Mouse (Mus musculus) heart, embryonic 16.5 days (tissue): ENCODE measurements at regions not wholly inside any gene's neighbourhood (a gene's known extent, or its start where the extent isn't known, plus 50 kb on each side); places are given as distances from the start of the nearest gene placed in this dataset.

ENCODE experiments used
- ATAC-seq: fragments of 200-750 bp; cut with Nextera tagmentation; replicated peaks from 2 replicates; pipeline ENCODE4 v1.8.0; 2017; ENCODE audit warnings: moderate number of reproducible peaks; ENCODE audit not compliant: insufficient read depth, low FRiP score; ENCODE audit errors: extremely low read depth
- H3K27ac ChIP-seq: fragments of 300-500 bp; sonication (generic); 2 replicates; pipeline ENCODE4 v1.5.1; 2014; ENCODE audit warnings: mild to moderate bottlenecking, low read length, control low read depth, moderate library complexity
- H3K27me3 ChIP-seq: fragments of 300-500 bp; sonication (generic); 2 replicates; pipeline ENCODE4 v1.6.1; 2014; ENCODE audit warnings: low read length, mixed read lengths; ENCODE audit not compliant: control insufficient read depth, insufficient read depth
- H3K36me3 ChIP-seq: fragments of 300-500 bp; sonication (generic); 2 replicates; pipeline ENCODE4 v1.6.1; 2014; ENCODE audit not compliant: control insufficient read depth, insufficient read depth
- H3K4me1 ChIP-seq: fragments of 300-500 bp; sonication (generic); 2 replicates; pipeline ENCODE4 v1.6.1; 2014; ENCODE audit warnings: low read length, mixed read lengths; ENCODE audit not compliant: control insufficient read depth, insufficient read depth
- H3K4me2 ChIP-seq: fragments of 300-500 bp; sonication (generic); 2 replicates; pipeline ENCODE4 v1.6.1; 2014; ENCODE audit warnings: low read depth, mild to moderate bottlenecking, control low read depth, low read length
- H3K4me3 ChIP-seq: fragments of 300-500 bp; sonication (generic); 2 replicates; pipeline ENCODE4 v1.5.1; 2014; ENCODE audit warnings: mild to moderate bottlenecking, control low read depth, low read length
- H3K9ac ChIP-seq: fragments of 300-500 bp; sonication (generic); 2 replicates; pipeline ENCODE4 v1.6.1; 2014; ENCODE audit warnings: low read length, control low read depth
- H3K9me3 ChIP-seq: fragments of 300-500 bp; sonication (generic); replicated peaks from 2 replicates; pipeline ENCODE4 v1.6.1; 2016; ENCODE audit warnings: low read length; ENCODE audit not compliant: control insufficient read depth
- WGBS: fragments of 180-500 bp; shearing (Covaris S2); extraction: QIAGEN DNeasy Blood & Tissue Kit; methylation state at CpG from one replicate; pipeline ENCODE4 v1.1.7; 2014; 5-methylcytosine and 5-hydroxymethylcytosine counted together

DNA sequence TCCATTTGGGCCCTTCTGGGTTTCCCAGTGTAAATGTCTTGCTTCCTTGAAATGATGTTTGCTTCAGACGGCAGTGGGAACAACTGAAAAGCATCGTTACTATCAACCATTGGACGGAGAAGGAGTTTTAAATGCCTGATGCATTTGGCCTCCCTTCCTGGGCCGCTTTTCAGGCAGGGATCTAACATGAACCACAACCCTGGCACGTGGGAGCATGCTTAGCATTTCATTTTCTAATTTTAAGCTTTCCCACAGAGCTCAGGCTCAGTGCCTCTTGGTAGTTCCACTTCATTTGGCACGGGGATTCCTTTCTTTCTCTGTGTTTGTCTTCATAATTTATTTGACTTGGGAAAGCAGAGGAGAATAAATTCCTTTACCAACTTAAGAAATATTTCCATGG is 406.6 kb upstream of the Nbea start:
- Histone ChIP-seq H3K4me1 (no peaks in the 10 kb centered on the region), H3K4me3 (no peak overlapping the region), H3K27ac (no peak overlapping the region), H3K4me2 (no peak overlapping the region), H3K27me3 (no peaks in the 10 kb centered on the region), H3K9ac (no peak overlapping the region), H3K36me3 (no peaks in the 10 kb centered on the region), H3K9me3 (no peaks in the 10 kb centered on the region)
- ATAC-seq = no peak
- 61% methylated on average over 6 of the region's 6 CpGs for WGBS

DNA sequence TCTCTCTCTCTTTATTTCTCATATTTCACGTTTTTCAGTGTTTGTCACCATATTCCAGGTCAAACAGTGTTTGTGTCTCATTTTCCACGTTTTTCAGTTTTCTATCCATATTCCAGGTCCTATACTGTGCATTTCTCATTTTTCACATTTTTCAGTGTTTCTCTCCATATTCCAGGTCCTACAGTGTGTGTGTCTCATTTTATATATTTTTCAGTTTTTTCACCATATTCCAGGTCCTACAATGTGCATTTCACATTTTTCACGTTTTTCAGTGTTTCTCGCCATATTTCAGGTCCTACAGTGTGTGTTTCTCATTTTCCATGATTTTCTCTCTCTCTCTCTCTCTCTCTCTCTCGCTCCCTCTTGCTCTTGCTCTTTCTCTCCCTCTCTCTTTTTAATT is 391.9 kb upstream of the Nbea start:
- Histone ChIP-seq H3K4me2 (no peak overlapping the region), H3K27me3 (no peaks in the 10 kb centered on the region), H3K9ac (no peak overlapping the region), H3K4me3 (no peak overlapping the region), H3K9me3 (peaks cover 5% of the 10 kb centered on the region), H3K36me3 (0 out of 2 replicates have a peak, but pooled peaks cover 2% of the 10 kb centered on the region), H3K4me1 (no peaks in the 10 kb centered on the region), H3K27ac (no peak overlapping the region)
- no peak for ATAC-seq
- WGBS = 56% methylated on average over 5 of the region's 5 CpGs

DNA sequence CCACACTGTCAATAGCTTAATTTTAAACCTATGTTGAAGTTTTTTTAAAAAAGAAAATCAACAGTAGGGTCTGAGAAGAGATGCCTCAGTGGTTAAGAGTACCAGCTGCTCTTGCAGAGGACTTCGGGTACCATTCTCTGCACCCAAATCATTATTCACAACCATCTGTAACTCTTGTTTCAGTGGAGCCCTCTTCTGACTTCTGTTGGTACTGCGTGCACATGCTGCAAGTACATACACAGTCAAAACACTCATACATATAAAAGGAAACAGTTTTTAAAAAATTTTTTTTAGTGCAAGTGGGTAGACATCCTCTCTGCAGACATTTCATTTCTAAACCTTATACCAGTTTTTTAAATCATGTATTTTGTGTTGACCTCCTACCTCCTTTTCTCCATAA is 352.7 kb upstream of the Nbea start:
- no peaks in the 10 kb centered on the region for H3K9me3 ChIP-seq
- H3K4me3 ChIP-seq = no peak overlapping the region
- H3K36me3 ChIP-seq = no peaks in the 10 kb centered on the region
- H3K4me1 ChIP-seq = no peaks in the 10 kb centered on the region
- no peaks in the 10 kb centered on the region for H3K27me3 ChIP-seq
- no peak for ATAC-seq
- H3K4me2 ChIP-seq = no peak overlapping the region
- no peak overlapping the region for H3K9ac ChIP-seq
- 74% methylated on average over 2 of the region's 2 CpGs for WGBS
- no peak overlapping the region for H3K27ac ChIP-seq

DNA sequence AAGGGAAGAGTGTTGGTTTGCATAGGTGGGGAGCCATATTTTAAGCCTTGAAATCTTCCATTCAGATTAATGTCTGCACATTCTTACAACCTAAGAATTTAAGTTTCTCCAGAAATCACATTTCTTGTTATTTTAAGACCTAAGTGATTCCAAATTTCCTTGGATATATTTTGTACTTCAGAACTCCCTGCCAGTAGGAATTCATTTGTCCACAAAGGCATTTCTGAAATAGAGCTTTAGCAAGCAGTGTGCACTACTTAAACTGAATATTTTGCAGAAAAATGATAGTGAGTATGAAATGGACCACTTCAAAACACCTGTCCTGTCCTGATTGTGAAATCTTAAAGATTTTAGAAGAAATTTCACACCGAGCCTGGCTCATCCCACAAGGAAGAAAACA is 320.9 kb upstream of the Nbea start:
- no peak overlapping the region for H3K9ac ChIP-seq
- no peaks in the 10 kb centered on the region for H3K9me3 ChIP-seq
- no peak overlapping the region for H3K4me2 ChIP-seq
- H3K4me3 ChIP-seq = no peak overlapping the region
- WGBS = 82% methylated on average over 1 of the region's 1 CpGs
- no peaks in the 10 kb centered on the region for H3K36me3 ChIP-seq
- H3K27ac ChIP-seq = no peak overlapping the region
- no peaks in the 10 kb centered on the region for H3K27me3 ChIP-seq
- no peaks in the 10 kb centered on the region for H3K4me1 ChIP-seq
- no peak for ATAC-seq

DNA sequence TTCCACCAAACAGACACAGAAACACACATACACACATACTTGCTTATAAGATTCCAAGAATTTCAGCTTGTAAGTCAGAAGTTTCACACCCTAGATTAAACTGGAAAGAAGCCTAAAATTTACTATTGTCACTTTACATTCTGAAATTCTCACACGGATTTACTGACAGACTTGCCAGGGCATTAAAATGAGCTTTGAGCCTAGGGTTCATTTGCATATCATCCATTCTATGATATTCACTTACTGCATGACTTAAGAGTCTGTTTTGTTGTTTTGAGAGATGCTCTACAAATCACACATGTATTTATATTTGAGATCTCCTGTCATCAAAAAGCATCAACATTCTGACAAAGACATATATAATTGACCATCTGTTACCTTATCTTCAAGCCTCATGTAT is 315.8 kb upstream of the Nbea start:
- Histone ChIP-seq H3K27me3 (no peaks in the 10 kb centered on the region), H3K4me3 (no peak overlapping the region), H3K4me1 (no peaks in the 10 kb centered on the region), H3K27ac (no peak overlapping the region), H3K9ac (no peak overlapping the region), H3K9me3 (no peaks in the 10 kb centered on the region), H3K36me3 (no peaks in the 10 kb centered on the region), H3K4me2 (no peak overlapping the region)
- ATAC-seq = no peak
- 38% methylated on average over 1 of the region's 1 CpGs for WGBS

DNA sequence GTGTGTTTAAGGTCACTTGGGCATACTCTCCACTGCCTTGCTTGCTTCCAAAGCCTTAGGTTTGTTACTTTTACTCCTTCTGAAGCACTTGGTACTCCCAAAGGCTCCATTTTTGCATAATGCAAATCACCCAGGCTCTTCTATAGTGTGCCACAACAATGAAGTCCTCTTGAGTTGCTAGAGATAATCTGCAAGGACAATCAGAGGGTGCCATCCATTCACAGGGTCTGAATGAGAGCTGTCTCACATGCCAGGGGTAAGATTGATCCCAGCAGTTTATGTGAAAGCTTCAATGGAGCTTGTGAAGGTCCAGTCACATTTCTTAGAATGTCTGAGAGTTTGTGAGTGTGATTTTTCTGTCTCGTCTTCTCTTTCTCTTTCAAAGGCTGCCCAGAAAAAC is 310.4 kb upstream of the Nbea start:
- H3K4me3 ChIP-seq = no peak overlapping the region
- no peaks in the 10 kb centered on the region for H3K36me3 ChIP-seq
- 62% methylated on average over 1 of the region's 1 CpGs for WGBS
- ATAC-seq = no peak
- H3K27ac ChIP-seq = no peak overlapping the region
- H3K4me1 ChIP-seq = peaks cover 2% of the 10 kb centered on the region; the same call in 1 of the 2 replicates
- H3K27me3 ChIP-seq = no peaks in the 10 kb centered on the region
- no peaks in the 10 kb centered on the region for H3K9me3 ChIP-seq
- no peak overlapping the region for H3K9ac ChIP-seq
- H3K4me2 ChIP-seq = no peak overlapping the region

DNA sequence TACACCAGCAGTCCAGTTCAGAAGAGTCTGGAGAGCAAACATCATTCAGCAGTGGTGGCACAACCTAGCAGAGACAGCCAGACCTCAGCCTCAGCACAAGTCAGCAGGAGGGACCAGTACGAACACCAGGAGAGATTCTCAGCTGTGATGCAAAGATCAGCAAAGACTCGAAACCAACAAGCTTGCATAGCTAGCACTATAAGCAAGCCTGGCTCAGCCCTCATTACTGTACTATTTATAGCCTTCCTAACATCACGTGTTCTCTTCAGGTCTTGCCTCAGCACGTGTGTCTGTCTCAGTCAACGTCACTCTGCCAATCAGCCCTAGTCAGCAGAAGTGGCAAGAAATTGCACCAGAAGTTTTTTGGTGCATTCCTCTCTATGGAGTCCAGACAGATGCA is 305.7 kb upstream of the Nbea start:
- H3K4me3 ChIP-seq = no peak overlapping the region
- H3K27ac ChIP-seq = peak overlapping the region; percentile 47; the same call in 1 of the 2 replicates
- WGBS = 28% methylated on average over 5 of the region's 5 CpGs
- H3K27me3 ChIP-seq = no peaks in the 10 kb centered on the region
- no peaks in the 10 kb centered on the region for H3K36me3 ChIP-seq
- H3K9ac ChIP-seq = no peak overlapping the region
- peak overlapping the region; percentile 33; the same call in 1 of the 2 replicates for H3K4me2 ChIP-seq
- ATAC-seq = 0 out of 2 replicates have a peak, but pooled peaks have one; percentile 47
- H3K4me1 ChIP-seq = peaks cover 15% of the 10 kb centered on the region
- no peaks in the 10 kb centered on the region for H3K9me3 ChIP-seq

DNA sequence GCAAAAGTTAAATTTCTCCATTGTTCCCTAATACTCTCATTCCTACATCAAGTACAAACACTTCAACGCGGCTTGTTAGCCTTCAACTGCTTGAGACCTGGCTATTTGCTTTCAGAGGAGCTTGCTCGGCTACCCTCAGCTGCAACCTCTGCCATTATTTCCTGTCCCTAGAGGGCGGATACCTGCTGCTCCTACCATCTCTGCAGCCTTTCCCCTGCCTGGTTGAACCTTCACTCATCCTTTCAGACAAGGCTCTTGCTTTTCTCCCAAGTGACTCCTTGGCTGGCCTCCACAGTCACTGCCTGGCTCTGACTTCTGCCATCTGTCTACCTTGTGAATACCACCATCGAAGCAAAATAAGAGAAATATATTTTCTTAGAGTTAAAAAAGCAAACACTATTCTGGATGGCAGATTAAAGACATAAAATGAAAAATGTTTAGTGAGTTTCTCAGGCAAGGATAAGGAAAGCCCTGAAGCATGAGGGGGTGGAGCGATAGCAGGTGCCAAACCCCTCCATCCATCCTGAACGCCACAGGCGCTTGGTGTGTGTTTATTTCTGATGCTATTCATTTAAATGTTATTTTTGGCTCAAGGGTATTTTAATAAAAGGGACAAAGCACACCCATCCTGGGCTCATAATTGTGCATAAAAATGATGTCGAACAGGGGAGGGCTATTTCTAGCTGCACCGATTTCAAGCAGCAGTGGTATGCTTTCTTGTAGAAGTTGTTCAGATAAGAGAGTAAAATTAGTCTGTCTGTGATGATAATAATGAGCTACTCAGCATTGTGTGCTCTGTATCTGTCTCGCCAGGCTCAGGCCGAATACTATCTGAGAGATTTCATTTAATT is 302.3 kb upstream of the Nbea start:
- no peaks in the 10 kb centered on the region for H3K27me3 ChIP-seq
- peak overlapping the region; percentile 15; the same call in 1 of the 2 replicates for H3K4me3 ChIP-seq
- no peaks in the 10 kb centered on the region for H3K36me3 ChIP-seq
- ATAC-seq = peak; percentile 89
- H3K9ac ChIP-seq = no peak overlapping the region
- 43% methylated on average over 12 of the region's 12 CpGs for WGBS
- peaks cover 15% of the 10 kb centered on the region for H3K4me1 ChIP-seq
- H3K4me2 ChIP-seq = peak overlapping the region; percentile 50
- H3K9me3 ChIP-seq = no peaks in the 10 kb centered on the region
- peak overlapping the region; percentile 78 for H3K27ac ChIP-seq

DNA sequence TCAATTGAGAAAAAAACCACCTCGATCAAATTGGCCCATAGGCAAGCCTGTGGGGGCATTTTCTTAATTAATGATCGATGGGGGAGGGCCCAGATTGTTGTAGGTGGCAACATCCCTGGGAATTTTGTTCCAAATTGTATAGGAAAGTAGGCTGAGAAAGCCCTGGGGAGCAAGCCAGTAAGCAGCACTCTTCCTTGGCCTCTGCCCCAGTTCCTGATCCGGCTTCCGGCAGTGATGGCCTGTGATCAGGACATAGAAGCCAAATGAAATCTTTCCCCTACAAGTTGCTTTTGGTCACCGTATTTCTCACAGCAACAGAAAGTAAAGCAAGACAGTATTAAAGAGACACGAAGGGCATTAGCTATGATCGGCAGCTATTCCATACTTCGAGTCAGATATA is 300.6 kb upstream of the Nbea start:
- 87% methylated on average over 8 of the region's 8 CpGs for WGBS

More for the DNA sequence above, 300.6 kb upstream of the Nbea start:
- Histone ChIP-seq H3K4me2 (no peak overlapping the region), H3K9me3 (no peaks in the 10 kb centered on the region), H3K4me3 (no peak overlapping the region), H3K27me3 (no peaks in the 10 kb centered on the region), H3K9ac (no peak overlapping the region), H3K36me3 (no peaks in the 10 kb centered on the region), H3K4me1 (peaks cover 15% of the 10 kb centered on the region), H3K27ac (no peak overlapping the region)
- no peak for ATAC-seq
